Comparison of ENCODE assay signal across 16 mouse cellular contexts in the genomic region with DNA sequence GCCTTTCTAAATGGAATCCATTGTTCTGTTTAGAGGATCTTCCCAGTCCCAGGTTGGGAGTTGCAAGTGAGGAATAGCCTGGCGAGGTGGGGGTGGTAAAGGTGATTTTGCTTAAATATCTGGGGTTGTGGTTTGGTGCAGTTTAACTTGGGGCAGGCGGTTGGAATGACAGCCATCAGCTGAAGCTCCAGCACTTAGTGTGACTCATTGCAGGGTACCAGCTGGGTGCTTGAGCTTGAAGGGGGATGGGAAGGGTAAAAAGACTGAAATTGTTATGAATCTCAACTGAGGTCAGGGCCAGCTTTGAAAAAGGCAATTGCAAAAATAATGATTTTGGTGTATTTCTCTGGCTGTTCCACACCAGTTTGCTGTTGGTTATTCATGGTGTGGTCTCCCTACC. TPM values are rescaled to one million over a fixed set of nuclear protein-coding genes. Genes with fewer than 3 reads are reported as not detected.
DNase-seq lines count a peak whose midpoint lies in the region; ATAC-seq lines count a peak whose summit lies in the region.
"Had no signal": no experiment of that assay in that cellular context is flagged by ENCODE, and none has a peak within 500 bp of the region (broad histone marks: within the 10 kb centered on the region; RNA-seq: fewer than 3 reads in every experiment).

No protein-coding gene starts in this region.

- H3K4me2 ChIP-seq in midbrain, embryonic 14.5 days (ENCODE audit: low read length), result no peak overlapping the region
- no peak overlapping the region for H3K4me2 ChIP-seq in forebrain, embryonic 11.5 days (ENCODE audit: low read depth, low read length, severe bottlenecking)
- H3K4me2 ChIP-seq in midbrain, embryonic 16.5 days (ENCODE audit: low read length), result no peak overlapping the region
- H3K4me2 ChIP-seq: limb, embryonic 15.5 days had no signal

- H3K27ac ChIP-seq in midbrain, embryonic 14.5 days (replicated peaks; ENCODE audit: low read depth, low read length), result peak overlapping the region; percentile 42; the same call in 1 of the 2 replicates
- H3K27ac ChIP-seq in midbrain, embryonic 10.5 days (replicated peaks), result no peak overlapping the region
- peak overlapping the region; percentile 54 for H3K27ac ChIP-seq in forebrain, embryonic 11.5 days (ENCODE audit: low read depth, low read length)
- H3K27ac ChIP-seq in midbrain, embryonic 16.5 days (ENCODE audit: low read length), result peak overlapping the region; percentile 6; the same call in 1 of the 2 replicates
- H3K27ac ChIP-seq: heart, embryonic 10.5 days; limb, embryonic 15.5 days had no signal

- H3K27me3 ChIP-seq in midbrain, embryonic 14.5 days (ENCODE audit: control insufficient read depth, insufficient read depth, low read length), result no peaks in the 10 kb centered on the region
- no peaks in the 10 kb centered on the region for H3K27me3 ChIP-seq in midbrain, embryonic 10.5 days (ENCODE audit: low read depth, poor library complexity, severe bottlenecking)
- H3K27me3 ChIP-seq in forebrain, embryonic 11.5 days (ENCODE audit: control insufficient read depth, insufficient read depth, low read length), result no peaks in the 10 kb centered on the region
- no peaks in the 10 kb centered on the region for H3K27me3 ChIP-seq in midbrain, embryonic 16.5 days (ENCODE audit: control insufficient read depth, insufficient read depth, low read depth, low read length)
- H3K27me3 ChIP-seq: limb, embryonic 15.5 days had no signal

- 93% methylated on average over 2 of the region's 2 CpGs for WGBS in midbrain, embryonic 14.5 days
- WGBS in midbrain, embryonic 10.5 days, result 83% methylated on average over 2 of the region's 2 CpGs
- 88% methylated on average over 2 of the region's 2 CpGs for WGBS in forebrain, embryonic 11.5 days
- 92% methylated on average over 2 of the region's 2 CpGs for WGBS in midbrain, embryonic 16.5 days

- no peaks in the 10 kb centered on the region for H3K9me3 ChIP-seq in midbrain, embryonic 14.5 days (ENCODE audit: control insufficient read depth, low read length)
- no peaks in the 10 kb centered on the region for H3K9me3 ChIP-seq in midbrain, embryonic 10.5 days (replicated peaks)
- no peaks in the 10 kb centered on the region for H3K9me3 ChIP-seq in forebrain, embryonic 11.5 days (ENCODE audit: control insufficient read depth, low read length)
- no peaks in the 10 kb centered on the region for H3K9me3 ChIP-seq in midbrain, embryonic 16.5 days (replicated peaks; ENCODE audit: control insufficient read depth, low read length, poor library complexity, severe bottlenecking)
- H3K9me3 ChIP-seq: heart, embryonic 10.5 days; limb, embryonic 15.5 days had no signal

- no peak overlapping the region for H3K4me3 ChIP-seq in midbrain, embryonic 14.5 days (replicated peaks; ENCODE audit: low read depth, low read length)
- H3K4me3 ChIP-seq in midbrain, embryonic 10.5 days, result no peak overlapping the region
- H3K4me3 ChIP-seq in forebrain, embryonic 11.5 days (ENCODE audit: low read depth, low read length), result no peak overlapping the region
- no peak overlapping the region for H3K4me3 ChIP-seq in midbrain, embryonic 16.5 days (ENCODE audit: low read depth, low read length)
- H3K4me3 ChIP-seq: gastrocnemius, adult 2 months; heart, embryonic 10.5 days; limb, embryonic 15.5 days had no signal

- H3K9ac ChIP-seq in midbrain, embryonic 14.5 days (replicated peaks; ENCODE audit: low read length), result no peak overlapping the region
- no peak overlapping the region for H3K9ac ChIP-seq in forebrain, embryonic 11.5 days (ENCODE audit: low read length)
- H3K9ac ChIP-seq in midbrain, embryonic 16.5 days (ENCODE audit: low read depth, low read length), result no peak overlapping the region
- H3K9ac ChIP-seq: limb, embryonic 15.5 days had no signal

- DNase-seq in midbrain, embryonic 14.5 days, result no peak
- no peak for DNase-seq in midbrain, embryonic 10.5 days (ENCODE audit: low spot score)
- DNase-seq in forebrain, embryonic 11.5 days (ENCODE audit: low spot score), result no peak
- no peak for DNase-seq in embryo, embryonic 10 days (ENCODE audit: low spot score)
- DNase-seq in cerebellum, postnatal 10 days, result no peak
- DNase-seq: cerebellum, adult 2 months; gastrocnemius, adult 2 months; heart, postnatal 36 days; kidney, adult 18-20 months; lung, adult 2 months; right cerebral cortex, adult 18-20 months; thymus, adult 2 months had no signal

- peaks cover 54% of the 10 kb centered on the region for H3K4me1 ChIP-seq in midbrain, embryonic 14.5 days (ENCODE audit: control insufficient read depth, insufficient read depth, low read length)
- H3K4me1 ChIP-seq in midbrain, embryonic 10.5 days, result peaks cover 76% of the 10 kb centered on the region
- H3K4me1 ChIP-seq in forebrain, embryonic 11.5 days (replicated peaks; ENCODE audit: control insufficient read depth, insufficient read depth, low read length), result peaks cover 26% of the 10 kb centered on the region
- H3K4me1 ChIP-seq in midbrain, embryonic 16.5 days (ENCODE audit: control insufficient read depth, insufficient read depth, low read length), result peaks cover 37% of the 10 kb centered on the region

- no peak for ATAC-seq in midbrain, embryonic 14.5 days (ENCODE audit: low FRiP score, low TSS enrichment)
- no peak for ATAC-seq in forebrain, embryonic 11.5 days (replicated peaks; ENCODE audit: low FRiP score)
- ATAC-seq in midbrain, embryonic 16.5 days, result no peak
- ATAC-seq in granulocyte monocyte progenitor cell, adult 5-6 weeks (replicated peaks; ENCODE audit: poor library complexity, severe bottlenecking), result no peak

- no peaks in the 10 kb centered on the region for H3K36me3 ChIP-seq in midbrain, embryonic 14.5 days (ENCODE audit: control insufficient read depth, insufficient read depth, low read length)
- peaks cover 42% of the 10 kb centered on the region for H3K36me3 ChIP-seq in midbrain, embryonic 10.5 days
- H3K36me3 ChIP-seq in forebrain, embryonic 11.5 days (ENCODE audit: control insufficient read depth, insufficient read depth, low read length), result no peaks in the 10 kb centered on the region
- no peaks in the 10 kb centered on the region for H3K36me3 ChIP-seq in midbrain, embryonic 16.5 days (ENCODE audit: control insufficient read depth, insufficient read depth, low read length)

RNA-seq across cellular contexts. Expression of a gene that starts 50.0 kb away (rescaled TPM):
- polyA plus RNA-seq in midbrain, embryonic 14.5 days (2014; fragmentation: Nextera tagmentation; extraction: Ambion mirVana), result 147 and 187 TPM in 2 replicates
- polyA plus RNA-seq in midbrain, embryonic 10.5 days (2016; fragmentation: Nextera tagmentation; extraction: Ambion mirVana), result 119 and 136 TPM in 2 replicates
- polyA plus RNA-seq in forebrain, embryonic 11.5 days (2014; fragmentation: Nextera tagmentation; extraction: Ambion mirVana), result 135 and 138 TPM in 2 replicates
- 129 and 164 TPM in 2 replicates for polyA plus RNA-seq in midbrain, embryonic 16.5 days (2015; fragmentation: Nextera tagmentation; extraction: Ambion mirVana)
- total RNA-seq in granulocyte monocyte progenitor cell, adult 5-6 weeks (2014; fragmentation: Nextera tagmentation), result 43.2 and 54.1 TPM in 2 replicates
- 12.9 and 19.2 TPM in 2 replicates for total RNA-seq in granulocyte monocyte progenitor cell, adult 5-6 weeks (2017)
